Mouse (Mus musculus) large intestine, adult 2 months (tissue): ENCODE data around the gene Foxd3. TPM values are rescaled to one million over a fixed set of nuclear protein-coding genes. Genes with fewer than 3 reads are reported as not detected.
"Not testable (repeated sequence)": the region's sequence is repeated elsewhere in the genome, so short reads cannot be mapped to it uniquely, and the experiment has no call there.

Source experiments
- DNase-seq: peaks from one replicate; pipeline ENCODE4 v3.0.0-alpha.2; 2012; ENCODE audit warnings: low read depth, low spot score
- WGBS: fragments of 180-500 bp; shearing (Covaris S2); methylation state at CpG from one replicate; pipeline ENCODE4 v1.1.7; 2018; 5-methylcytosine and 5-hydroxymethylcytosine counted together
- polyA plus RNA-seq: library from polyadenylated mRNA; depleted of rRNA; stranded (reverse); fragments of >200 nt; gene quantifications from 2 replicates; pipeline ENCODE4 v1.2.3, GENCODE M21; 2012; rRNA removed

Gene Foxd3
- polyA plus RNA-seq = 0.32 and 0.53 TPM in 2 replicates

DNA sequence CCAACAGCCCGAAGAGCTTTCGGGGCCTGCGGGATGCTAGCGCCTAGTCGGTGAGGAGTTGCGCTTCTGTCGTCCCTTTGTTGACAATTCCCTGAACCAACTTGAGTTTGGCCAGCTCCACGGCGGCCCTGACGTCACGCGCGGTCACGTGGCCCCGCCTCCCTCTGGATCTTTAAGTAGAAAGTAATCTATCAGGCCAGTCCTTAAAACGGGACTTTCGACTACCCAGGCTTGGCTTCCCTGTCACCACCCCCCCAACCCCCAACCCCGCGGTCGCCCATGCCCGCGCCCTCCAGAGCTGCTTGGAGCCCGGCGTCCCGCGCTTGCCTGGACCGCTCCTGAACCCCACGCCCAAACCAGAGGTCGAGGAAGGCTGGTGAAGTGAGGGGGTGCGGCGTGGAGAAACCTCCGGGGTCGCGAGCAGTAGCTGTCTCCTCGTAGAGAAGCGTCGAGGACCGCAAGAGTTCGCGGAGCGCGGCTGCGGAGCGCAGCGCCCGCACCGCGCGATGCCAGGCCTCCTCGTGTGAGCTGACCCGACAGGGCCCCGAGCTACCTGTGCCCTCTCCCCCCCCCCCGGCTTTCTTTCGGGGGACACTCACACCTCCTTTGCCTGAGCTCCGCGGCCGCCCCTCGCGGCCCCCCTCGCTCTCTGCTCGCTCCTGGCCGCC, at the start of gene Foxd3:
Gene Foxd3 (plus strand): TSS at position 363 of the 668 bp plus-strand sequence.
- DNase-seq = no peak
- 3% methylated on average over 62 of the region's 62 CpGs for whole genome bisulfite sequencing

DNA sequence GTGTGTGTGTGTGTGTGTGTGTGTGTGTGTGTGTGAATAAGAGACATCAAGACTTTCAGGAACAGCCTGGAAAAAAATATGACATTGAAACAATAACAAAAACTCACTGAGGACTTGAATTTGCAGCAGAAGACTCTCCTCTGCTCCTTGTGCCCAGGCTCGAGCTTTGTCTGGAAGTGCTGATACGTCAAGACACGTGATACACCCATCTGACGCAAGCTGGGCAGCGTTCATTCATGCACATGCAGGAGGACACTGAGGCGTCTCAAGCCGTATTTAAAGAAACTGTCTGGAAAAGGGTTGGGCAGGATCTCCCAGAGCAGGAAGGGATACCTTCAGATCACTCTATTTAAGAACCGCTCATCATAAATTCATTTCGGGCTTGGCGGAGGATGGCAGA, 43.9 kb upstream of the Foxd3 start:
- 84% methylated on average over 10 of the region's 10 CpGs for WGBS
- DNase-seq = no peak

DNA sequence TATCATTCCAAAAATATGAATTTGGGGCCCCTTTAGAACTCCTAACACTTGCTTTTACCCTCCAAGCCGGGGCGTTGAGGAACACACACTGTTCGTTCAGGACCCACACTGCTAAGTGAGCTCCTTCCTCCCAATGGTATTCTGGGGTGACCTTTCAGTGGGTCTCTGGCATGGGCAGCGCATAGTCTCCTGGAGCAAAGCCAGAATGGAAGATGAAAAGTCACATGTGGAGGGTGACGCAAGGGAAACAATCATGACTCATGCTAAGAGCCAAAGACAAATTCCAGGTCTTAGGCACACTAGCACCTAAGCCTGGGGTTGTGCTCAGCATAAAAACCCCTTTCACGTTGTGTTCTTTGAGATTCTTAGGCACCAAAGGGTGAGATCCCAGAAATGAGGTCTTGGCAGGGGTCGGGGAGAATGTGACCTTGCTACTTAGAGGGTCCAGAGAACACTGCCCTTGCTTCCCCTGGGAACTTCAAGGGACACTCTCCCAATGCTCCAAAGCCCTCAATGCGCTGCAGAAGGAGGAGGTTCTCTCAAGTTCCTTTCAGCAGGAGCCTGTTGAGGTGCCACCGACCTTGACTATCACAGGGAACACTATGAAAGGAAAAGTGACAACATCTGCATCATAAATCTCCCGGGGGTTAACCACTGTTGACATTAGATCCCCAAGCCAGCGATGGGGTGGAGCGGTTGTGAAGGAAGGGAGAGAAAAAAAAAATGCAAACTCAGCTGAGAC, 43.3 kb upstream of the Foxd3 start:
- no peak for DNase-seq
- WGBS = 42% methylated on average over 12 of the region's 12 CpGs

DNA sequence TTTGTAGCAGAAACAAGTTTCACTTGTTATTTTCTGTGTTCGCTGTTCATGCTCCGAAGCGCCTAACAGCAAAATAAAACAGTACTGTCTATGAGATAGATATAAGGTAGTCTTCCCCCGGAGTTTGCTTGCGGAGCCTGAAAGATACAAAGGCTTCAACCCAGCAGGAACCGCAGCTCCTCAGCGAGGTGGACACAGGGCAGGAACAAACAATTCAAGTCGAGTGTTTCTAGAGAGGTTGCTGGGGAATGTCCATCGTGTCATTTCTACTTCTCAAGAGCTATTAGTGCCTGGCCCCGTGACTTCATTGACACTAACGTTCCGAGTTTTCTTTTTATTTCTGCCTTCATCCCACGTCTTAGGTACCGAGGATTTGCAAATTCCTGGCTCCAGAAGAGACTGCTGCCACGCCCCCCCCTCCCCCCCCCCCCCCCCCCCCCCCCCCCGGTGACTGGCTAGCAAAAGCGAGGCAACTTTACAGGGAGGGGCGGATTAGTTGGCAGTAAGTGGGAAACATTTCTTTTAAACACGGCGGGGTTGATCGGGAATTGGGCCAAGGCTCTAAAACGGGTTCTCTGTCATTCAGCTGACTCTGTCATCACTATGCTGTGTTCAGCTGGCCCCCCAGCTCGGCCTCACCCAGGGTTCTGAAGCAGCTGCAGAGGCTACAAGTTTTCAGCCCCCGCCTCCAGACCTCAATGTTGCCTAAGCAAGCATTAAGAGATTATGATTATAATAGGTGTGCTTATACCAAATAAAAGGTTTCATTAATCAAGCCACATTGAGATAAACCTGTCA, 29.9 kb upstream of the Foxd3 start:
- WGBS = 12% methylated on average over 21 of the region's 24 CpGs
- no peak for DNase-seq

DNA sequence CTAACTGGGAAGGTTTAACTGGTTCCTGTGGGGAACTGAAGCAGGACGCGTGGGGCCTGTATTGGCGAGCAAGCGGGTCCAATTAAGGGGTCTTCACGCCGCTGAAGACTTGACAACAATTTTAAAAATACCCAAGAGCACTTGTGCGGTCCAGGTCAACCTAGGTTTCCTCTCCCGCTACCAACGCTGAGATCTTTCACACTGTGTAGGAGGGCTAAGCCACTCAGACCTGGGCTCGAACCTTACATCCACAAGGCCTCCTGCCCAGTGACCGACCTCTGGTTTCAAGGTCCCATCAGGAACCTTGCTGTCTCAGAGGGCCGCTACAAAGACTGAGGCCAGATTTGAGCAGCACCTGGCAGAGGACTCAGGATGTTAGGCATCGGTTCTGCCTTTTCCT, 29.0 kb upstream of the Foxd3 start:
- no peak for DNase-seq

DNA sequence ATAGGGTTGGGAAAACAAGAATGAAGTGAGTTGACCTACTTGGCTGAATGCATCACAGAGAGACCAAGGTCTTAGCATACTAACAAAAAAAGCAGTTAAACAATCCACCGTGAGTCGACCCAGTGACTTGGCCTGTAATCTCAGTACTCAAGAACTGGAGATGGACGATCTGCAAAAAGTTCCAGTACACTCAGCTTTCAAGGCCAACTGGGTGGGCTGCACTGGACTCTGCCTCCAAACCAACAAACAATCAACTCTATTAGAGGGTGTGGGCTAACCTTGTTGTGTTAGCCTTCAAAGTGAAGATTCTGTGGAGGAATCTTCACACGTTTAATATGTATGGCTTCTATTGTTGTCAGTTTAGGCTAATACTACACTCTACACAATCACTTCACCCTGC, 20.1 kb upstream of the Foxd3 start:
- 69% methylated on average over 4 of the region's 4 CpGs for WGBS
- DNase-seq = no peak

More for the DNA sequence above, 29.0 kb upstream of the Foxd3 start:
- WGBS = 75% methylated on average over 13 of the region's 13 CpGs

DNA sequence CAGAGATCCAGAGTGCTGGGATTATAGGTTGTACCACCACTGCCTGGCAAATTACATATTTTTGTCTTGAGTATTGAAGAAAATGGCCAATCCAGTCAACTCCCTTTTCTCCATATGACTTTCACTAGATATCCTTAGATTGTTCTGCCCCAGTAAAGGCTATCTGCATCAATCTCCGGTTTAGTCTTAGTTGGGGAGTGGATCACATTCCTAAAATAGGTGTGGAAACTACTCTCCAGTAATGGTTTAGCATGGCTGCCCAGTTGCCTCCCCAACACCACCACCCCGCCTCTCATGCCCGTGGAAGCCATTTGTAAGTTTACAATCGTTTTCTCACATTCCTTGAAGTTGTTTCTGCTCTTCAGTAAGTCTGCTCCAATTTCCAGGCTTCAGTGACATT, 19.4 kb upstream of the Foxd3 start:
- no peak for DNase-seq
- 57% methylated on average over 4 of the region's 4 CpGs for WGBS

DNA sequence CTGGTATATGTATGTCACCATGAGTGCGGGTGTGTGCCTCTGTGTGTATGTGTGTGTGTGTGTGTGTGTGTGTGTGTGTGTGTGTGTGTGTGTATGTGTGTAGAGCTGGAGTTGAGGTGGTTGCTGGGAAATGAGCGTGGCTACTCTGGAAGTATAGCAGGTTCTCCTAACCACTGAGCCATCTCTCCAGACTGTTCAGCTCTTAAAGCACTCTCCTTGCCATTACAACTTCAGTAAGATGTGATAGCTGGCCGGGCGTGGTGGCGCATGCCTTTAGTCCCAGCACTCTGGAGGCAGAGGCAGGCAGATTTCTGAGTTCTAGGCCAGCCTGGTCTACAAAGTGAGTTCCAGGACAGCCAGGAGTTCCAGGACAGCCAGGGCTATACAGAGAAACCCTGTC, 15.5 kb upstream of the Foxd3 start:
- 95% methylated on average over 5 of the region's 5 CpGs for WGBS

DNA sequence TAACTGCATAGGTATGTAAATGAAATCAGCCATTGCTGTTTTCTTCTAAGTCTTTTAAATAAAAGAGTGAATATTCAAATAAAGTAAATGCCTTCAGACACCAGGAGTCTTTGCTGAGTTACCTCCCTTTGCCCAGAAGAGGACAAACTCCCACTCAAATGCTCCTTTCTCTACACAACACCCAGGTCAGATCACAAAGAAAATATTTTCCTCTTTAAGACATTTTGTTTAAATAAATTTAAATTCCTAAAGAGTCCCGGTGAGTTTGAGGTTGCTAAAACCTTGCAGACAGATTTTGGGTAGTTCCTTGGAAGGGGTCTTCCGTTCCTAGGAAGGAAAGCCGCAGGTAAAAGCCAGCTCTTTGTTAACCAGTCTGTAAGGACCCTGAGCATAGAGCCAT, 14.2 kb upstream of the Foxd3 start:
- 42% methylated on average over 3 of the region's 3 CpGs for WGBS

More for the DNA sequence above, 15.5 kb upstream of the Foxd3 start:
- not testable (repeated sequence) for DNase-seq

DNA sequence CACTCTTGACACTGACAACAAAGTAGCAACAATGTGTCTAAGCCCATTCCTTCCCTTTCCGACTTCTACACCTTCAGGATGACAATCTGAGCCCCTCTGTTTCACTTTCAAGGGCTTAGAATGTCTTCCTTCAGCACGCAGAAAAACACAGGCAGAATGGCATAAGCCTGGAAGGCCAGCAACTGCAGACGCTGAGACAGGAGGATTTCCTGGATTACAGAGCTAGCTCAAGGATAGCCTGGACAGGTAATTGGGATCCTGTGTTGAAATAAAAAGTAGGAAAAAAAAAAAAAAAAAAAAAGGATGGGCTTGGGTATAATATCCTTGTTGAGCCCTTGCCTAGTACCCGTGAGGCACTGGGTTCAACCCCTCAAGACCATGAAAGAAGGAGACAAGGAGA, 10.5 kb upstream of the Foxd3 start:
- DNase-seq = no peak
- 78% methylated on average over 4 of the region's 4 CpGs for WGBS

More for the DNA sequence above, 14.2 kb upstream of the Foxd3 start:
- no peak for DNase-seq

DNA sequence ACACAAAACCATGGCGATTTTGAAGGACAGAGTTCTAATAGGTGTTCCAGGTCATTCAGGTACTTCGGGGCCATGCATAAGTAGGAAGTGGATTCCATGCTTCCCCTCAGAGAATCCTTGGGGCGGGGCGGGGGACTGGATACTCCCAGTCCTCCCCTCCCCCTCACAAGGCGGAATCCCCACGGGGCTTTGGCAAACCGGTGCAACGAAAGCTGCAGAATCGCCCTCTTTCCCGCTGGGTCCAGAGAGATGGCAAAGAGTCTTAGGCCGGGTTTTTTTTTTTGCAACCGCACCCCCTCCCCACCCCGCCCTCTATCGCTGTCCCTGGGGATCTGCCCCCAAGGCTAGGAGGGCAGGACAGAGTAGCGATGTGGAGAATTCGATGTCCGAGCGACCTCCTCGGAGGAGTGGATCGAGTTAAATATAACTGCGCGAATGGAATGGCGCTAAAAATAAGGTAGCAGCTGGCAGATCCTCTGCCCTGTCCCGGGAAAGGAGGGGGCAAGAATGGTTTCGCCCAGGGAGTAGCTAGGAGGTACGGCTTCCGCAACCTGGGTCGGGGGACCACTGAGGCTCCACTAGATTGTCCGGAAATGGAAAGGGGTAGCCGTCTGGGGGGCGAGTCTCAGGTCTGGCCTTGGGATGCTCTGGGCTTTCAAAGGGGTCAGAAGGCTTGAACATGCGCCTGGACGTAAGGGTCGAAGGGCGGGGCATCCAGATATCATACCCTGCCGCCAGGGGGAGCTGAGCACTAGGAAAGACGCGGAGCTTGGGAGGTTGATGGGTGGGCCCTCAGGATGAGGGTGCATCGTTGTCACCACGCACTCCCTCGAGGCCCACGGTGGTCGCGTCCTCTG, 5.8 kb upstream of the Foxd3 start:
- DNase-seq = no peak
- 6% methylated on average over 44 of the region's 44 CpGs for WGBS

DNA sequence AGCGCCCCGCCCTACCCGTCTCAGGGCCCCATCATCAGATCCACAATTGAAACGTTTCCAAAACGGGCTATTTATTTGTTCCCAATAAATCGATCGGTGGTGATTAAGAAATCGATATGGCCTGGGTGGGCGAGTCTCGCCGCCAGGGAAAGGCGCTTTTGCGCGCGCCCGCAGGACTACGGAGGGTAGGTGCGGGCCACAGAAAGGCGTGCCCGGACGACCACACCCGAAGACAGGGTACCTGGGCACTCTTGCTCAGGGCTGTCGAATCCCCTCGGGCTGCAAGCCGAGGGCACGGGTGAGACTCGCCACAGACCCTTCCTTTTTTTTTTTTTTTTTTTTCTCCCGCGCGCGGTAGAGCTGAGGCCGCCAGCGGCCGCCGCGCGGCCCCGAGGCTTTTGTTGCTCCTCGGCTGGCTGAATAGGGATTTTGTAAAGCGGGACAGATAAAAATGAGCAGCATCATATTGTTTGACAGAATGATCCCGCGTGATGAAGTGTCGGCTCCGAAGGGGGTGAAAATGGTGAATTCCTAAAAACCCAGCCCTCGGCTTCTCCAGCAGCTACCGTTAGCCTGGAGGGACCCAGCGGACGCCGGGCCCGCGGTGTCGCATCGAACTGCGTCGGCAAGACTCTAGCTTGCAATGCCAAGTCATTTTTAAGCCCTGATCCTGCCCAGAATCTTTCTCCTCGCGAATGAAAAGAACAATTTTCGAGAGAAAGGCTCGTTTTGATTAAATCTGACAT, 5.0 kb upstream of the Foxd3 start:
- 3% methylated on average over 59 of the region's 59 CpGs for WGBS
- DNase-seq = no peak

DNA sequence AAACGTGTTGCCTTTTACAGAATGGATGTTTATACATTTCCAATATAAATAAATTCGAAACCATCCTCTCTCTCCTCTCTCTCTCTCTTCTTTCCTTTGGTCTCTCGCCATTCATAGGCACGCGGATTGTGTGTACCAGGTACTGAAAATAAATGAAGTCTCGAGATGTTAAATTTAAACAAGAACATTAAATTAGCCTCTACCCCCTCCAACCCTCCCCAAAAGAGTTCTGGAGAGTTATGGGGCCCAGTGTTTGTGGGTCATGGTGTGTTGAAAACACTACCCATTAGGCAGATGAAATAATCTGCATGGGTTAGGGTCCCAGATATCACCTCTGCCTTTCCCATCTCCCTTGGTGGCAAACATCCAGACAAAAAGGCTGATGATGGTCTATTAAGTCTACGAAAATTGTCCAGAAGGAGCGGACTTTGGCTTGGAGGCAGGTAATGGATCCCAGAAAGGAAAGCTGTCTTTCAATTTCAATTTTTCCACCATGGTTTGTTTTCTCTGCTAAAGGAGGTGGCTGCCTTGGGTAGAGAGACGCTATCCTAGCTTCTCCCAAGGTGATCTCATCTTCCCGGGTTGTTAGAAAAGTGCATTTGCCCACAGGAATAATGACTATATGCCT, 4.2 kb upstream of the Foxd3 start:
- DNase-seq = no peak
- WGBS = 15% methylated on average over 10 of the region's 10 CpGs

DNA sequence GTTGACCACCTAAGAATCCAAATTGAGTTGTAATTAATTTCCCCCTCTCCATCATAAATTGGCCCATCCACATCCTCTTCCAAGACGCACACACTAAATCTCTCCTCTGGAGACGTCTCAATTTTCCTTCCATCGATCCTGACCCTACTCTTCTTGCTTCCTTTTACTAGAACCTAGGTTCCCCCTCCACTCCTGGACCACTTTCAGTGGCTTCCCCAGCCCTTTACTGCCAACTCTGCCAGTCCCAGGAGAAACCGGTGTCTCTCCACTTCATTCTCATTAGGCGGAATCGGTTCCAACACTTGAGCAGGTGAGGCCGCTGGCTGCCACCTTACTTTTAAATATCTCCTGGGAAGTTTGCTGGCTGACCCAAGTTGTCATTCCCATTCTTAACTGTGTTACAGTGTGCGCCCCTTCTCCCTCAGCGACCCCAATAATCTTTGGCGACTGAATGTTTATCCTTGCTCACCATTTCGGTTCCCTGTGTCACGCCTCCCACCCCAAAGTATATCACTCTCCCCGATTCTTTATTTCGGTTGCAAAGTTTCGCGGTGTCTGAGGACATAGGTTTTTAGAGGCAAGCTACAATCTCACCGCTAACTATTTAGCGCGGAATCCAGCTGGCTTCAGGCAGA, 3.4 kb upstream of the Foxd3 start:
- no peak for DNase-seq
- 6% methylated on average over 19 of the region's 19 CpGs for WGBS

DNA sequence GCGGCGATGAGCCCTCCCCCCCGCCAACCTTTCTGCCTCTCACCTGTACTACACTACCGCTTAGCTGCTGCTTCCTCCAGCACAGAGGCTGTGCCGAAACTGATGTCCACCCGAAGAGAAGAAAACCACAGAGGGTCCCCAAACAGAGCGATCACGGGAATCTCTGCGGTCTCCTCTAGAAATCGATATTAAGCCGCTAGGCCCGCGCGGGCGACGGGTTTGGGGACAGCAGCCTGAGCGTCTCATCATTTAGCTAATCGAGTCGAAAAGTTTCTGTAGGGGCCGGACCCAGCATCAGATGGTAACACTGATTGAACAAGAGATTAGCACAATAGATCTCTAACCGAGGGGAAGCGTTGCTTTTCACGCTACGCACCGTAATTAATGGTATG, 2.9 kb upstream of the Foxd3 start:
- 3% methylated on average over 25 of the region's 25 CpGs for WGBS
- no peak for DNase-seq

DNA sequence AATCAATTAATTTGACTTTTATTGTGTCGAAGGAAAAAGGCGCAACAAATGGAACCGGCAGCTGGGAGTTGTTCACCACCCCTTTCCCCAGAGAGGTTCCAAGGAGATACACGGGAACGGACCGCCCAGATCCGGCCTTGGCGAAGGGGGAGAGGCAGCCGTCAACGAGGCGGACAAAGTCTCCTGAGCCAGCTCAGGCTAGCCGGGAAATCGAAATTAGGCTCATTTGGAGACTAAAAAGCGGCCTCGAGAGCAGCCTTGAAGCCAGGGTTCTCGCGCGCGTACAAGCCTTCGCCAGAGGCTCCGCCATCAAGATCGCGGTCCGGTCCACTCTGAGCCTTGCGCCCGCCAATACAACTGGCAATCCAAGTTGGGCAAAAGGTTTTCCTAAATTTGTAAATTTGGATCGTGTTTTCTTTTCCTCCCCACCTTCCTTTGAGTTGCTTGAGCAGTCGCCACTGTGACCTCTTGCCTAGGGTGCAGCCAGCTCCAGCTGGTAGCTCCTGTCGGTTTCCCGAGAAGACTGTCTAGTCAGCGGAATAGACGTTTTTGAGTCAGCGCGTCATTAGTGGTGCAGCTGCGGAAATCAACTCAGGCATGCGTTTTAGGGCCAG, 2.4 kb upstream of the Foxd3 start:
- DNase-seq = no peak
- 7% methylated on average over 36 of the region's 36 CpGs for WGBS

DNA sequence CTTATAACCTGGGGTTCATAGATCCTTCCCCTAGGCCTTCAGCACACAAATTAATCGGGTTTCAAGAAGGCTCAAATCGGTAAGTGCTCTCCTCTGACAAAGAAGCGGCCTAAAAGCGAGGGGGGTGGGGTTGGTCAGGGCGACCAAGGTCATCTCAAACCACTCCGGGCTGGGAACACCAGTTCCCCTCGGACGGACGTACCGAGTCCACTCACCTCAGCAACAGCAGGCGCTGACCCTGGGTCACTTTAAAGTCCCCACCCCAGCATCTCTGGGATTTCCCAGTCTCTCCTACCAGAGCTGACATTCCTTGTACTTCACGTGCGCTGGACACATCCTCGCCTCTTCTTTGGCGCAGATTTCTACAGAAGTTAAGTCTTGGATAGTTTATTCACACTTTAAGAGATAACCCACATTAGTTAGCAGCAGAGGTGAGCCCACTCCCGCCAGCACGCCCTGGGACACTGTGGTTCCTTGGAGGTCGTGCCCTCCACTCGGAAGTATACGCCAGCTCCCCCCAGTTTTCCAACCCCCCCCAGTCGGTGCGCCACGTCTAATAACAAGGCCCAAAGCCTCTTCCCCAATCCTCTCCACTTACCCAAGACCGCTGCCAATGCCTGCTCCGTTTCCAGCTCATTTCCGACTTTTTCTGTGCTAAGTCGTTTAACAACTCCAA, 1.3 kb upstream of the Foxd3 start:
- no peak for DNase-seq
- WGBS = 6% methylated on average over 27 of the region's 27 CpGs
